Mouse (Mus musculus) spleen, adult 12 weeks (tissue): ENCODE data around the gene Neto2.

Experiments
- DNase-seq: peaks from one replicate; pipeline ENCODE4 v3.0.0; 2022; ENCODE audit warnings: low spot score

The Neto2 gene

GRCm38 (mm10) chr8:85602737-85603136 lies 98.0 kb downstream of the Neto2 start:
- no peak for DNase-seq

GRCm38 (mm10) chr8:85601741-85602140 lies 99.0 kb downstream of the Neto2 start:
- DNase-seq: no peak

- DNase-seq: no peak
These were observed 103.1 kb downstream of the Neto2 start for GRCm38 (mm10) chr8:85597413-85598191.

- DNase-seq: no peak
These were observed 105.3 kb downstream of the Neto2 start for GRCm38 (mm10) chr8:85595391-85595790.

GRCm38 (mm10) chr8:85594983-85595382 lies 105.7 kb downstream of the Neto2 start:
- DNase-seq: no peak

DNA sequence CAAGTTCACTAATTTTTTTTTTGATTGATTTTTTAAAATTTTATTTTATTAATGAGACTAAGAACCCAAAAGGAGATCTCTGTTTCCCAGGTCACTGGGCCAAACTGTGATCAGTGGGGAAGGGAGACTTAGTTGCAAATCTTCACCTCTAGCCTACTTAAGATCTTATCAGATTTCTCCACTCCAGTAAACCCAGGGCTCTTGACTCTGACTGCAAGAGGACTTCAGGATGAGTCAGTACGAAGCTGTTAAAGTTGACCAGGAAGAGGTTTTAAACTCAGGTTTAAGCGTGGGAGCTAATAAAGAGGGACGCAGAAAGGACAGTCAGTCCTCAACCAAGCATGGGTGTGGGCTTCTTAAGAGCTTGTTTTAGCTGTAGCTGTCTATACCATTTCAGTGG lies 107.4 kb downstream of the Neto2 start:
- no peak for DNase-seq

- DNase-seq: no peak
These were observed 109.2 kb downstream of the Neto2 start for GRCm38 (mm10) chr8:85591532-85591931.

GRCm38 (mm10) chr8:85590258-85590657 lies 110.5 kb downstream of the Neto2 start:
- no peak for DNase-seq

GRCm38 (mm10) chr8:85588596-85588995 lies 112.1 kb downstream of the Neto2 start:
- no peak for DNase-seq
